Mouse (Mus musculus) embryonic facial prominence, embryonic 10.5 days (tissue): Measurements from ENCODE around the gene Wdr73. TPM values are rescaled to one million over a fixed set of nuclear protein-coding genes. Genes with fewer than 3 reads are reported as not detected.

Source experiments
- DNase-seq: peaks from one replicate; pipeline ENCODE4 v3.0.0-alpha.2; 2017; ENCODE audit warnings: low spot score
- H3K27ac ChIP-seq: fragments of 300-500 bp; sonication (generic); replicated peaks from 2 replicates; pipeline ENCODE4 v1.5.1; 2016; ENCODE audit warnings: mild to moderate bottlenecking
- H3K27me3 ChIP-seq: fragments of 300-500 bp; sonication (generic); replicated peaks from 2 replicates; pipeline ENCODE4 v1.6.1; 2016; ENCODE audit warnings: low read depth, mild to moderate bottlenecking; ENCODE audit not compliant: poor library complexity, severe bottlenecking
- H3K36me3 ChIP-seq: fragments of 300-500 bp; sonication (generic); replicated peaks from 2 replicates; pipeline ENCODE4 v1.6.1; 2016; ENCODE audit warnings: mild to moderate bottlenecking, moderate library complexity
- H3K4me1 ChIP-seq: fragments of 300-500 bp; sonication (generic); 2 replicates; pipeline ENCODE4 v1.6.1; 2016
- H3K4me3 ChIP-seq: fragments of 300-500 bp; sonication (generic); 2 replicates; pipeline ENCODE4 v1.5.1; 2016; ENCODE audit warnings: mild to moderate bottlenecking, moderate library complexity
- H3K9me3 ChIP-seq: fragments of 300-500 bp; sonication (generic); 2 replicates; pipeline ENCODE4 v1.6.1; 2016; ENCODE audit warnings: mild to moderate bottlenecking
- WGBS: fragments of 180-500 bp; shearing (Covaris S2); methylation state at CpG from one replicate; pipeline ENCODE4 v1.1.7; 2016; 5-methylcytosine and 5-hydroxymethylcytosine counted together
- polyA plus RNA-seq: library from polyadenylated mRNA; unstranded; fragments of >200 nt; fragmentation: Nextera tagmentation; extraction: Ambion mirVana; gene quantifications from 2 replicates; pipeline ENCODE4 v1.2.1, GENCODE M21; 2016

The Wdr73 gene
- polyA plus RNA-seq, 1 experiment from 2014 or later, result 49.1 TPM

- Histone ChIP-seq H3K4me3 (peak overlapping the region; percentile 30; the same call in 1 of the 2 replicates), H3K36me3 (peaks cover 45% of the 10 kb centered on the region), H3K9me3 (no peaks in the 10 kb centered on the region), H3K27ac (no peak overlapping the region), H3K4me1 (peaks cover 37% of the 10 kb centered on the region), H3K27me3 (no peaks in the 10 kb centered on the region)
- DNase-seq, result no peak
- WGBS, result 88% methylated on average over 2 of the region's 2 CpGs
Measured at GRCm38 (mm10) chr7:80862475-80862874, 38.6 kb downstream of the Wdr73 start.

GRCm38 (mm10) chr7:80860729-80861274 lies 40.3 kb downstream of the Wdr73 start, which contains the start of gene Zscan2:
Gene Zscan2, plus strand, starts transcription at chr7:80860920.
- H3K4me3 ChIP-seq, result peak within 1 kb of the TSS; percentile 87

GRCm38 (mm10) chr7:80860227-80860626 lies 40.8 kb downstream of the Wdr73 start:
- Histone ChIP-seq H3K36me3 (peaks cover 23% of the 10 kb centered on the region), H3K4me1 (peaks cover 37% of the 10 kb centered on the region), H3K9me3 (no peaks in the 10 kb centered on the region), H3K27ac (peak overlapping the region; percentile 100), H3K4me3 (peak overlapping the region; percentile 87), H3K27me3 (no peaks in the 10 kb centered on the region)
- peak; percentile 81 for DNase-seq
- 1% methylated on average over 13 of the region's 13 CpGs for WGBS

More at GRCm38 (mm10) chr7:80860729-80861274, 40.3 kb downstream of the Wdr73 start, which contains the start of gene Zscan2:
- Histone ChIP-seq H3K27ac (peak within 1 kb of the TSS; percentile 100), H3K4me1 (peaks cover 37% of the 10 kb centered on the region), H3K27me3 (no peaks in the 10 kb centered on the region), H3K9me3 (no peaks in the 10 kb centered on the region), H3K36me3 (peaks cover 29% of the 10 kb centered on the region)
- DNase-seq, result peak; percentile 95
- WGBS, result under 1% methylated on average over 40 of the region's 40 CpGs

- DNase-seq, result peak; percentile 78
- no peak overlapping the region for H3K4me3 ChIP-seq
- H3K4me1 ChIP-seq, result peaks cover 14% of the 10 kb centered on the region
- no peak overlapping the region for H3K27ac ChIP-seq
- H3K9me3 ChIP-seq, result no peaks in the 10 kb centered on the region
- H3K36me3 ChIP-seq, result no peaks in the 10 kb centered on the region
- H3K27me3 ChIP-seq, result no peaks in the 10 kb centered on the region
- WGBS, result 35% methylated on average over 6 of the region's 6 CpGs
Measured at GRCm38 (mm10) chr7:80857181-80857580, 43.9 kb downstream of the Wdr73 start.

- Histone ChIP-seq H3K9me3 (no peaks in the 10 kb centered on the region), H3K36me3 (no peaks in the 10 kb centered on the region), H3K4me1 (peaks cover 5% of the 10 kb centered on the region), H3K4me3 (no peak overlapping the region), H3K27me3 (no peaks in the 10 kb centered on the region), H3K27ac (no peak overlapping the region)
- no peak for DNase-seq
Measured at GRCm38 (mm10) chr7:80855316-80855715, 45.8 kb downstream of the Wdr73 start.

- H3K27me3 ChIP-seq, result no peaks in the 10 kb centered on the region
- no peaks in the 10 kb centered on the region for H3K9me3 ChIP-seq
- no peak for DNase-seq
- no peak overlapping the region for H3K4me3 ChIP-seq
- 91% methylated on average over 3 of the region's 3 CpGs for WGBS
- H3K4me1 ChIP-seq, result no peaks in the 10 kb centered on the region
- H3K36me3 ChIP-seq, result no peaks in the 10 kb centered on the region
- no peak overlapping the region for H3K27ac ChIP-seq
Measured at GRCm38 (mm10) chr7:80853218-80853617, 47.9 kb downstream of the Wdr73 start.

- no peaks in the 10 kb centered on the region for H3K4me1 ChIP-seq
- H3K4me3 ChIP-seq, result no peak overlapping the region
- WGBS, result 89% methylated on average over 5 of the region's 5 CpGs
- H3K9me3 ChIP-seq, result no peaks in the 10 kb centered on the region
- no peak for DNase-seq
- H3K36me3 ChIP-seq, result no peaks in the 10 kb centered on the region
- H3K27ac ChIP-seq, result no peak overlapping the region
- no peaks in the 10 kb centered on the region for H3K27me3 ChIP-seq
Measured at GRCm38 (mm10) chr7:80850520-80850919, 50.5 kb downstream of the Wdr73 start.

GRCm38 (mm10) chr7:80849710-80850109 lies 51.4 kb downstream of the Wdr73 start:
- Histone ChIP-seq H3K4me1 (no peaks in the 10 kb centered on the region), H3K9me3 (no peaks in the 10 kb centered on the region), H3K4me3 (no peak overlapping the region), H3K36me3 (no peaks in the 10 kb centered on the region), H3K27ac (no peak overlapping the region), H3K27me3 (no peaks in the 10 kb centered on the region)
- peak; percentile 49 for DNase-seq
- WGBS, result 37% methylated on average over 4 of the region's 4 CpGs

- Histone ChIP-seq H3K27ac (no peak overlapping the region), H3K4me3 (no peak overlapping the region), H3K4me1 (no peaks in the 10 kb centered on the region), H3K27me3 (no peaks in the 10 kb centered on the region), H3K9me3 (no peaks in the 10 kb centered on the region), H3K36me3 (no peaks in the 10 kb centered on the region)
- no peak for DNase-seq
- WGBS, result 91% methylated on average over 2 of the region's 2 CpGs
Measured at GRCm38 (mm10) chr7:80849267-80849666, 51.8 kb downstream of the Wdr73 start.

- Histone ChIP-seq H3K27ac (no peak overlapping the region), H3K27me3 (no peaks in the 10 kb centered on the region), H3K4me1 (no peaks in the 10 kb centered on the region), H3K4me3 (no peak overlapping the region), H3K36me3 (no peaks in the 10 kb centered on the region), H3K9me3 (no peaks in the 10 kb centered on the region)
- no peak for DNase-seq
- WGBS, result 86% methylated on average over 5 of the region's 5 CpGs
Measured at GRCm38 (mm10) chr7:80846709-80847108, 54.4 kb downstream of the Wdr73 start.

- no peaks in the 10 kb centered on the region for H3K4me1 ChIP-seq
- H3K36me3 ChIP-seq, result no peaks in the 10 kb centered on the region
- H3K9me3 ChIP-seq, result no peaks in the 10 kb centered on the region
- H3K27me3 ChIP-seq, result no peaks in the 10 kb centered on the region
- no peak overlapping the region for H3K27ac ChIP-seq
- WGBS, result 88% methylated on average over 10 of the region's 10 CpGs
- no peak overlapping the region for H3K4me3 ChIP-seq
- DNase-seq, result no peak
Measured at GRCm38 (mm10) chr7:80846280-80846678, 54.8 kb downstream of the Wdr73 start.

GRCm38 (mm10) chr7:80845621-80846279 lies 55.3 kb downstream of the Wdr73 start:
- 76% methylated on average over 15 of the region's 15 CpGs for WGBS
- Histone ChIP-seq H3K36me3 (no peaks in the 10 kb centered on the region), H3K9me3 (no peaks in the 10 kb centered on the region), H3K27me3 (no peaks in the 10 kb centered on the region; the same call in 1 of the 2 replicates), H3K27ac (no peak overlapping the region), H3K4me3 (no peak overlapping the region), H3K4me1 (no peaks in the 10 kb centered on the region)
- DNase-seq, result no peak

- Histone ChIP-seq H3K9me3 (no peaks in the 10 kb centered on the region), H3K27ac (no peak overlapping the region), H3K4me3 (no peak overlapping the region), H3K36me3 (no peaks in the 10 kb centered on the region), H3K27me3 (no peaks in the 10 kb centered on the region; the same call in 1 of the 2 replicates), H3K4me1 (0 out of 2 replicates have a peak, but pooled peaks cover 3% of the 10 kb centered on the region)
- 92% methylated on average over 12 of the region's 12 CpGs for WGBS
- no peak for DNase-seq
Measured at GRCm38 (mm10) chr7:80844691-80845090, 56.4 kb downstream of the Wdr73 start.
